8 mouse cellular contexts compared by ENCODE assay signal in the genomic region with DNA sequence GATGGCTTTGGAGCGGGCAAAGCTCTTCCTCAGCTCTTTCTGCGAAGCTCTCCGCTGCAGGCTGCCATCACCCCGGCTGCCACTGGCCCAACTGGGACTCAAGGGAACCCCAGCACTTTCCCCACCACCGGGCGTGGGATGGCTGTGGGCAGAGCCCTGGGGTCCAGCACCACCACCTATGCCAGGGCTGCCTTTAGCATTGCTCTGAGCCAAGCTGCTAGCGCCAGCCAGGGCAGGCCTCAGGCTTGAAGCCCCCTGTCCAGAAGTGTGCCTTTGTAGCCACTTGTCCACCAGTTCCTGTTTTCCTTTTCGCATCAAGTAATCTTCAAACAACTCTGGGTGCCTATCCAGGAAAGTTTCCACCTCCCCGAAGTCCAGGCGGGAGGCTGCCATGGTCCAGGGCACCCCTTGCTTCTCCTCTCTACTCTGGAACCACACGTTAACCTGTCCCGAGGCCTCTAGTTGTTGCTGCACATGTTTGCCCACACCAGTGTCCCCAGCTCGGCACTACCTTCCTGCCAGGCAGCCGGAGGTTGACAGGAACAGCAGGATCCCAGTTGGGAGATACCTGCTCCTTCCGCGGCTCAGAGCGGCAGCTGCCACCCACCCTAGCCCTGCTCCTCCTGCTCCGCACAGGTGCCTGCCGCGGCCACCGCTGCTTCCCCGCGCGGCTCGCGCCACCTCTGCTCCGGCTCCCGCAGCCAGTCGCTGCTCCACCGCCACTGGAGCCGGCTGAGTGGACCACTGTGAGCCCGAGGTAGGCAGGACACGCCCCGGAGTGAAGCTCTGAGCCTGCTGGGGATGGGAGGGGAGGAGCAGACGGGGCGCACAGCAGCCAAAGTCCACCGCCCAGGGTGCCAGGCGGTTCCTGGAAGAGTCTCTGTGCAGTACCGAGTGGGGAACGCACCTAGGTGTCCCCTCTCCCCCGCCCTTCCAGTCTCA. TPM values are rescaled to one million over a fixed set of nuclear protein-coding genes. Genes with fewer than 3 reads are reported as not detected.
DNase-seq lines count a peak whose midpoint lies in the region; ATAC-seq and TF ChIP-seq lines count a peak whose summit lies in the region.

A gene (minus strand): TSS at position 560 of the 942 bp plus-strand sequence.

- no peak for TF ChIP-seq POLR2A in liver, adult 2 months (IDR thresholded peaks at IDR 0.05; ENCODE audit: extremely low read depth, insufficient read depth, low read length)

- ATAC-seq in forebrain, embryonic 13.5 days: peak; percentile 75
- ATAC-seq in intestine, embryonic 14.5 days (replicated peaks; ENCODE audit: low FRiP score, low TSS enrichment, low read depth): peak; percentile 95

- no peaks in the 10 kb centered on the region for H3K9me3 ChIP-seq in forebrain, embryonic 13.5 days (replicated peaks)
- H3K9me3 ChIP-seq in intestine, embryonic 14.5 days (ENCODE audit: control insufficient read depth, low read length): no peaks in the 10 kb centered on the region

- H3K79me2 ChIP-seq in liver, adult 2 months (ENCODE audit: control insufficient read depth, insufficient read depth, low read length): no peaks in the 10 kb centered on the region

- H3K4me3 ChIP-seq in forebrain, embryonic 13.5 days: peak within 1 kb of the TSS; percentile 49
- peak within 1 kb of the TSS; percentile 44 for H3K4me3 ChIP-seq in intestine, embryonic 14.5 days (ENCODE audit: low read depth, low read length)
- H3K4me3 ChIP-seq in liver, adult 2 months (ENCODE audit: insufficient read depth, low read depth, low read length): peak within 1 kb of the TSS; percentile 37; the same call in 1 of the 2 replicates

- DNase-seq in cerebellum, postnatal 10 days: peak; percentile 26 to 42
- no peak for DNase-seq in cerebellum, adult 11 months
- DNase-seq in WW6 (ENCODE audit: low read depth, low spot score) (peak; percentile 40), adipocyte (ENCODE audit: low spot score) (no peak)
- DNase-seq in intestine, embryonic 14.5 days (ENCODE audit: low spot score): peak; percentile 78
- DNase-seq in liver, adult 2 months (ENCODE audit: extremely low read depth, low read depth, low spot score): no peak
- DNase-seq in naive thymus-derived CD4-positive, alpha-beta T cell, adult 2 months (ENCODE audit: low read depth): peak; percentile 3

- H3K4me2 ChIP-seq in forebrain, embryonic 13.5 days: peak within 1 kb of the TSS; percentile 95
- peak within 1 kb of the TSS; percentile 66 for H3K4me2 ChIP-seq in intestine, embryonic 14.5 days (ENCODE audit: low read length)

- H3K4me1 ChIP-seq in forebrain, embryonic 13.5 days: peaks cover 9% of the 10 kb centered on the region
- no peaks in the 10 kb centered on the region for H3K4me1 ChIP-seq in intestine, embryonic 14.5 days (replicated peaks; ENCODE audit: control insufficient read depth, insufficient read depth, low read length)
- H3K4me1 ChIP-seq in liver, adult 2 months (ENCODE audit: control insufficient read depth, insufficient read depth, low read length): no peaks in the 10 kb centered on the region

- H3K9ac ChIP-seq in forebrain, embryonic 13.5 days: peak within 1 kb of the TSS; percentile 65
- 0 out of 2 replicates have a peak within 1 kb of the TSS, but pooled peaks have one; percentile 2 for H3K9ac ChIP-seq in intestine, embryonic 14.5 days (ENCODE audit: low read length)
- H3K9ac ChIP-seq in liver, adult 2 months (ENCODE audit: low read depth, low read length): no peak within 1 kb of the TSS

- peaks cover 33% of the 10 kb centered on the region for H3K27me3 ChIP-seq in forebrain, embryonic 13.5 days
- H3K27me3 ChIP-seq in intestine, embryonic 14.5 days (replicated peaks; ENCODE audit: control insufficient read depth, insufficient read depth, low read length): no peaks in the 10 kb centered on the region
- H3K27me3 ChIP-seq in liver, adult 2 months (ENCODE audit: control insufficient read depth, insufficient read depth, low read length): no peaks in the 10 kb centered on the region; the same call in 1 of the 2 replicates

- H3K27ac ChIP-seq in forebrain, embryonic 13.5 days: no peak within 1 kb of the TSS
- H3K27ac ChIP-seq in intestine, embryonic 14.5 days (ENCODE audit: low read depth): no peak within 1 kb of the TSS
- no peak within 1 kb of the TSS for H3K27ac ChIP-seq in liver, adult 2 months (replicated peaks; ENCODE audit: insufficient read depth, low read depth, low read length)

- no peak for TF ChIP-seq CTCF in liver, adult 2 months (IDR thresholded peaks at IDR 0.05; ENCODE audit: low read depth, low read length)

- WGBS in forebrain, embryonic 13.5 days: 21% methylated on average over 40 of the region's 41 CpGs
- WGBS in intestine, embryonic 14.5 days: 18% methylated on average over 40 of the region's 41 CpGs
- 17% methylated on average over 41 of the region's 41 CpGs for WGBS in liver, adult 2 months

- H3K36me3 ChIP-seq in forebrain, embryonic 13.5 days (ENCODE audit: poor library complexity, severe bottlenecking): no peaks in the 10 kb centered on the region
- no peaks in the 10 kb centered on the region for H3K36me3 ChIP-seq in intestine, embryonic 14.5 days (ENCODE audit: control insufficient read depth, insufficient read depth, low read length)
- H3K36me3 ChIP-seq in liver, adult 2 months (ENCODE audit: control insufficient read depth, insufficient read depth, low read length): no peaks in the 10 kb centered on the region

RNA-seq across cellular contexts. Expression of the gene that starts here (rescaled TPM):
- polyA plus RNA-seq in forebrain, embryonic 13.5 days (2015; fragmentation: Nextera tagmentation; extraction: Ambion mirVana): 0.21 and 0.31 TPM in 2 replicates
- 0.38 and 0.42 TPM in 2 replicates for polyA plus RNA-seq in intestine, embryonic 14.5 days (2014; fragmentation: Nextera tagmentation; extraction: Ambion mirVana)
- 0.07 TPM in 1 of 2 replicates, not detected in the other for total RNA-seq in liver, adult 2 months (2014; rRNA removed)
- not detected in 2 replicates for polyA plus RNA-seq in liver, adult 2 months (2012; rRNA removed)

Comparison
In these comparisons a context has a peak if more than half of its experiments do, and no peak if none do; other contexts are left out.
1. DNase-seq: peak in cerebellum, postnatal 10 days (2 of 2), WW6 (single experiment) and naive thymus-derived CD4-positive, alpha-beta T cell, adult 2 months (single experiment); none in cerebellum, adult 11 months (single experiment), liver, adult 2 months (single experiment) and adipocyte (single experiment).
2. Peak in ATAC-seq, H3K4me3 ChIP-seq, H3K9ac ChIP-seq and H3K4me2 ChIP-seq in forebrain, embryonic 13.5 days; RNA of the gene not detected or under 1 TPM.
3. Peak in DNase-seq, ATAC-seq, H3K4me3 ChIP-seq, H3K9ac ChIP-seq and H3K4me2 ChIP-seq in intestine, embryonic 14.5 days; RNA of the gene not detected or under 1 TPM.
4. Peak in every context shown above with its lines, with median percentiles within 50 percentile points of each other: H3K4me3 ChIP-seq.